ENCODE assay signal across 20 mouse cellular contexts in the genomic region with DNA sequence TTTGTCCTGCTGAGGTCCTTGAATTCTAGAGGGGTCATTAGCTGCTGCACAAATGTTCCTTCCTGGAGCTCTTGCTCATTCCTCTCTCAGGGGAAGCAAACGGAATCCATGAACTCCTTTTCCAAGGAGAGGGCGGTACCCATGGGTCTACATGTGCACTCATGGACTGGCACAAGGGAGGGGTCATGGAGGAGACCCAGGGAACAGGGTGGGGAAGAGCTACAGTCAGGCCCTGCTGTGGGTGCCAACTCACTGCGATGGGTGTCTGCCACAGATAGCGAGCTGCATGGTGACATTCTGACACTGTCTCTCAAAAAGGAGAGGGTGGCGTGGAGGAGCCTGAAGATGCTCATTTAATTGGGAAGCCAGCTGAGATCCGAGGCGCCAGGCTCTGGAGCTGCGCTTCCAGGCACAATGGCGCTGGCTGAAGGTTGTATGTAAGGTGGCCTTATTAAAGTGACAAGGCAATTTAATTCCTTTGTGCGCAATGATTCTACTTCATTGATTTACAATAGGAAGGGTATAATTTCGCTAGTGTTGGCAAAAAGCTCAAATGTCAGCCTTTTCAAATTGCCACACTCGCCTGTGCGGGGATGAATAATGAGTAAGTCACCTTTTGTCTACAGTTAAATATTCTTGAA. TPM values are rescaled to one million over a fixed set of nuclear protein-coding genes. Genes with fewer than 3 reads are reported as not detected.
DNase-seq lines count a peak whose midpoint lies in the region; ATAC-seq lines count a peak whose summit lies in the region.
"Had no signal": no experiment of that assay in that cellular context is flagged by ENCODE, and none has a peak within 500 bp of the region (broad histone marks: within the 10 kb centered on the region; RNA-seq: fewer than 3 reads in every experiment).

No protein-coding gene starts in this region.

- no peak overlapping the region for H3K9ac ChIP-seq in lung, embryonic 16.5 days (ENCODE audit: low read length)
- H3K9ac ChIP-seq in hindbrain, embryonic 11.5 days (ENCODE audit: low read depth, low read length), result no peak overlapping the region
- no peak overlapping the region for H3K9ac ChIP-seq in midbrain, embryonic 16.5 days (ENCODE audit: low read depth, low read length)
- H3K9ac ChIP-seq: liver, embryonic 14.5 days had no signal

- ATAC-seq in lung, embryonic 16.5 days (ENCODE audit: low read depth), result peak; percentile 20; the same call in 1 of the 2 replicates
- peak; percentile 47 for ATAC-seq in hindbrain, embryonic 11.5 days (ENCODE audit: low FRiP score)
- ATAC-seq in midbrain, embryonic 16.5 days, result peak; percentile 39; the same call in 1 of the 2 replicates
- ATAC-seq in megakaryocyte, adult 5-6 weeks (ENCODE audit: poor library complexity, severe bottlenecking), result no peak
- ATAC-seq: intestine, postnatal 0 days had no signal

- DNase-seq in lung, postnatal 36 days, result no peak
- peak; percentile 39 for DNase-seq in embryo, embryonic 11 days
- peak; percentile 50 for DNase-seq in hindbrain, embryonic 11.5 days (ENCODE audit: low spot score)
- no peak for DNase-seq in adrenal gland, postnatal 36 days
- DNase-seq in cerebellum, postnatal 25 days, result no peak
- DNase-seq: adrenal gland, postnatal 10 days; B cell, adult 2 months; cerebellum, postnatal 14 days; heart, postnatal 10 days; kidney, postnatal 4 days; lung, postnatal 4 days had no signal

- no peaks in the 10 kb centered on the region for H3K27me3 ChIP-seq in lung, embryonic 16.5 days (ENCODE audit: control insufficient read depth, insufficient read depth, low read depth, low read length)
- peaks cover 3% of the 10 kb centered on the region for H3K27me3 ChIP-seq in hindbrain, embryonic 11.5 days (ENCODE audit: control insufficient read depth, insufficient read depth, low read length)
- H3K27me3 ChIP-seq in midbrain, embryonic 16.5 days (ENCODE audit: control insufficient read depth, insufficient read depth, low read depth, low read length), result no peaks in the 10 kb centered on the region

- H3K4me3 ChIP-seq in lung, embryonic 16.5 days (ENCODE audit: low read length), result no peak overlapping the region
- H3K4me3 ChIP-seq in hindbrain, embryonic 11.5 days (ENCODE audit: low read depth, low read length), result no peak overlapping the region
- H3K4me3 ChIP-seq in midbrain, embryonic 16.5 days (ENCODE audit: low read depth, low read length), result no peak overlapping the region
- H3K4me3 ChIP-seq: myocyte had no signal

- WGBS in lung, embryonic 16.5 days, result 83% methylated on average over 13 of the region's 13 CpGs
- WGBS in hindbrain, embryonic 11.5 days, result 45% methylated on average over 13 of the region's 13 CpGs
- WGBS in midbrain, embryonic 16.5 days, result 45% methylated on average over 13 of the region's 13 CpGs

- no peaks in the 10 kb centered on the region for H3K4me1 ChIP-seq in lung, embryonic 16.5 days (replicated peaks; ENCODE audit: control insufficient read depth, insufficient read depth, low read length)
- H3K4me1 ChIP-seq in hindbrain, embryonic 11.5 days (replicated peaks; ENCODE audit: control insufficient read depth, insufficient read depth, low read length), result 0 out of 2 replicates have a peak, but pooled peaks cover 2% of the 10 kb centered on the region
- H3K4me1 ChIP-seq in midbrain, embryonic 16.5 days (ENCODE audit: control insufficient read depth, insufficient read depth, low read length), result no peaks in the 10 kb centered on the region

- no peaks in the 10 kb centered on the region for H3K36me3 ChIP-seq in lung, embryonic 16.5 days (ENCODE audit: control insufficient read depth, insufficient read depth, low read length)
- H3K36me3 ChIP-seq in hindbrain, embryonic 11.5 days (ENCODE audit: control insufficient read depth, insufficient read depth, low read length), result no peaks in the 10 kb centered on the region
- no peaks in the 10 kb centered on the region for H3K36me3 ChIP-seq in midbrain, embryonic 16.5 days (ENCODE audit: control insufficient read depth, insufficient read depth, low read length)

- no peak overlapping the region for H3K4me2 ChIP-seq in lung, embryonic 16.5 days (ENCODE audit: low read depth, low read length)
- no peak overlapping the region for H3K4me2 ChIP-seq in hindbrain, embryonic 11.5 days (replicated peaks; ENCODE audit: low read depth, low read length)
- H3K4me2 ChIP-seq in midbrain, embryonic 16.5 days (ENCODE audit: low read length), result no peak overlapping the region

- H3K9me3 ChIP-seq in lung, embryonic 16.5 days (ENCODE audit: control insufficient read depth, low read length), result no peaks in the 10 kb centered on the region
- no peaks in the 10 kb centered on the region for H3K9me3 ChIP-seq in hindbrain, embryonic 11.5 days (ENCODE audit: control insufficient read depth, low read length)
- H3K9me3 ChIP-seq in midbrain, embryonic 16.5 days (replicated peaks; ENCODE audit: control insufficient read depth, low read length, poor library complexity, severe bottlenecking), result no peaks in the 10 kb centered on the region

- H3K27ac ChIP-seq in lung, embryonic 16.5 days (ENCODE audit: low read length), result no peak overlapping the region
- H3K27ac ChIP-seq in hindbrain, embryonic 11.5 days (ENCODE audit: low read depth, low read length), result 0 out of 2 replicates have a peak overlapping the region, but pooled peaks have one; percentile 30
- H3K27ac ChIP-seq in midbrain, embryonic 16.5 days (ENCODE audit: low read length), result peak overlapping the region; percentile 40; the same call in 1 of the 2 replicates
- H3K27ac ChIP-seq: liver, embryonic 14.5 days had no signal

RNA-seq across cellular contexts. Expression of a gene that starts 55.9 kb away (rescaled TPM):
- not detected in 2 replicates for polyA plus RNA-seq in lung, embryonic 16.5 days (2015; fragmentation: Nextera tagmentation; extraction: Ambion mirVana)
- 0.18 and 0.22 TPM in 2 replicates for polyA plus RNA-seq in hindbrain, embryonic 11.5 days (2014; fragmentation: Nextera tagmentation; extraction: Ambion mirVana)
- polyA plus RNA-seq in midbrain, embryonic 16.5 days (2015; fragmentation: Nextera tagmentation; extraction: Ambion mirVana), result 0.23 and 0.36 TPM in 2 replicates
- not detected for total RNA-seq in adrenal gland, postnatal 36 days (2021)
- total RNA-seq in megakaryocyte, adult 5-6 weeks (2015), result not detected in 2 replicates
- total RNA-seq in megakaryocyte, adult 5-6 weeks (2017), result not detected in 2 replicates
- total RNA-seq: adrenal gland, postnatal 10 days; heart, adult 8-10 months; heart, postnatal 10 days had no signal
- polyA plus RNA-seq: limb, embryonic 11.5 days; liver, embryonic 14.5 days; myocyte; spleen, adult 2 months had no signal

Comparison
In these comparisons a context has a peak if more than half of its experiments do, and no peak if none do; other contexts are left out.
1. DNase-seq: peak in embryo, embryonic 11 days (single experiment) and hindbrain, embryonic 11.5 days (single experiment); none in lung, postnatal 36 days (single experiment), adrenal gland, postnatal 36 days (0 of 2) and cerebellum, postnatal 25 days (0 of 2).